Mouse (Mus musculus) cerebellum, adult 9-10 months (tissue): ENCODE measurements around the gene Prss45.
"Not testable (repeated sequence)": the region's sequence is repeated elsewhere in the genome, so short reads cannot be mapped to it uniquely, and the experiment has no call there.

Experiments used
- DNase-seq: peaks from one replicate; pipeline ENCODE4 v3.0.0; 2022

The Prss45 gene

GRCm38 (mm10) chr9:110834411-110834810, at the start of gene Prss45:
Gene Prss45, plus strand, starts transcription at chr9:110834588.
- no peak for DNase-seq

GRCm38 (mm10) chr9:110788169-110788568, 46.2 kb upstream of the Prss45 start:
- no peak for DNase-seq

GRCm38 (mm10) chr9:110790462-110790861, 43.9 kb upstream of the Prss45 start:
- no peak for DNase-seq

- DNase-seq = no peak
These were observed 37.4 kb upstream of the Prss45 start for GRCm38 (mm10) chr9:110797013-110797412.

GRCm38 (mm10) chr9:110797866-110798265, 36.5 kb upstream of the Prss45 start, which contains the start of gene Prss42:
Gene Prss42, plus strand, starts transcription at chr9:110798166.
- no peak for DNase-seq

- DNase-seq = no peak
These were observed 33.4 kb upstream of the Prss45 start for GRCm38 (mm10) chr9:110800834-110801479.

GRCm38 (mm10) chr9:110803294-110803693, 31.1 kb upstream of the Prss45 start:
- DNase-seq = no peak

GRCm38 (mm10) chr9:110810051-110810450, 24.3 kb upstream of the Prss45 start:
- no peak for DNase-seq

GRCm38 (mm10) chr9:110813789-110814188, 20.6 kb upstream of the Prss45 start, which contains the start of gene Prss44:
Gene Prss44, plus strand, starts transcription at chr9:110813994.
- no peak for DNase-seq

- not testable (repeated sequence) for DNase-seq
These were observed 13.8 kb upstream of the Prss45 start for GRCm38 (mm10) chr9:110820546-110820945.

GRCm38 (mm10) chr9:110821436-110821835, 13.0 kb upstream of the Prss45 start:
- DNase-seq = no peak

- no peak for DNase-seq
These were observed 9.0 kb upstream of the Prss45 start for GRCm38 (mm10) chr9:110825426-110825825.

GRCm38 (mm10) chr9:110825832-110826231, 8.6 kb upstream of the Prss45 start:
- no peak for DNase-seq

GRCm38 (mm10) chr9:110826390-110826789, 8.0 kb upstream of the Prss45 start, which contains the start of gene Prss43:
Gene Prss43, plus strand, starts transcription at chr9:110826690.
- no peak for DNase-seq

- DNase-seq = no peak
These were observed 1.4 kb upstream of the Prss45 start for GRCm38 (mm10) chr9:110833021-110833420.

- DNase-seq = no peak
These were observed 573 bp downstream of the Prss45 start for GRCm38 (mm10) chr9:110834961-110835360.

- peak; percentile 3 for DNase-seq
These were observed 1.7 kb downstream of the Prss45 start for GRCm38 (mm10) chr9:110836112-110836511.

- no peak for DNase-seq
These were observed 6.5 kb downstream of the Prss45 start for GRCm38 (mm10) chr9:110840905-110841304.

GRCm38 (mm10) chr9:110841438-110841837, 7.0 kb downstream of the Prss45 start:
- DNase-seq = no peak

GRCm38 (mm10) chr9:110844206-110844605, 9.8 kb downstream of the Prss45 start, which contains the start of gene Prss46:
Gene Prss46, plus strand, starts transcription at chr9:110844506.
- no peak for DNase-seq

- DNase-seq = no peak
These were observed 14.8 kb downstream of the Prss45 start for GRCm38 (mm10) chr9:110849162-110849561.

- no peak for DNase-seq
These were observed 21.5 kb downstream of the Prss45 start for GRCm38 (mm10) chr9:110855903-110856302.

- no peak for DNase-seq
These were observed 22.5 kb downstream of the Prss45 start for GRCm38 (mm10) chr9:110856920-110857319.

GRCm38 (mm10) chr9:110857781-110858472, 23.5 kb downstream of the Prss45 start, which contains the start of gene Prss50:
Gene Prss50, plus strand, starts transcription at chr9:110857967.
- DNase-seq = no peak
